In the genomic region with DNA sequence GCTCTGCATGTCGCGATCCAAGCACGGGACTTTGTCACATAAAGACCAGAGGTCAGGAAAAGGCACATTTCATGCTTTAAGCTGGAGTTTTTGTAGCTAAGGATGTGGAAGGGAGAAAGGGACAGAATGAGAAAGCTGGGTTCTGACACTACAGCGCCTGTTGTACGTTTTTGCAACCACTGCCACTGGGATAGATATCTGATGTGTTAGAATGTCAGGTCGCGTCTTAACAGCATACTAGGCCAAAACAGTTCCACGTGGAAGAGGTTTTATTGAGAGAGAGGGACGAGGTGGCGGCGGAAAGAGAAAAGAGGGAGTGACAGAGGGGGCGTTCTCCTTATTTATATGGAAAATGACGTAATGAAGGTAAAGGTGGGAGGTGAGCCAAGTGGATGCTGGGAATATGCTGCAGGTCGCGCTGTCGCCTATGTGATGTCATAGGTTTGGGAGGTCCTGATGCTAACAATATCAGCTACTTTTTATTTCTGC, we compare ENCODE assay signal across 9 mouse cellular contexts. TPM values are rescaled to one million over a fixed set of nuclear protein-coding genes. Genes with fewer than 3 reads are reported as not detected.
A peak's percentile ranks its signal among the peaks of the same experiment; 100 is the strongest.
DNase-seq lines count a peak whose midpoint lies in the region; ATAC-seq and TF ChIP-seq lines count a peak whose summit lies in the region.
"Had no signal": no experiment of that assay in that cellular context is flagged by ENCODE, and none has a peak within 500 bp of the region (broad histone marks: within the 10 kb centered on the region; RNA-seq: fewer than 3 reads in every experiment).

No protein-coding gene starts in this region.

- no peaks in the 10 kb centered on the region for H3K9me3 ChIP-seq in CH12.LX (replicated peaks; ENCODE audit: low read length)
- H3K9me3 ChIP-seq in intestine, embryonic 14.5 days (ENCODE audit: control insufficient read depth, low read length): no peaks in the 10 kb centered on the region

- TF ChIP-seq EP300 in CH12.LX (IDR thresholded peaks at IDR 0.05; ENCODE audit: low read length): no peak

- peak overlapping the region; percentile 62 for H3K9ac ChIP-seq in CH12.LX (ENCODE audit: insufficient read depth, low read depth)
- H3K9ac ChIP-seq in intestine, embryonic 14.5 days (ENCODE audit: low read length): peak overlapping the region; percentile 73

- H3K4me3 ChIP-seq in CH12.LX (replicated peaks in 1 of 3; ENCODE audit: low read depth in 2 of 3, low read length in 2 of 3, poor library complexity in 1 of 3) (peak overlapping the region; percentile 63 to 86 (median 82)), macrophage (ENCODE audit: inconsistent target) (peak overlapping the region; percentile 40)
- H3K4me3 ChIP-seq in intestine, embryonic 14.5 days (ENCODE audit: low read depth, low read length): peak overlapping the region; percentile 66

- dilution Hi-C loops in CH12.LX (cut with MboI; ENCODE audit: extremely low pct_ligation_motif_present, extremely low pct_unique_long_range_greater_than_20kb, low sequenced_read_pairs): no loop called here

- no peak for TF ChIP-seq POLR2A in CH12.LX (IDR thresholded peaks at IDR 0.05; ENCODE audit: low read depth, low read length)

- H3K79me2 ChIP-seq in CH12.LX (replicated peaks; ENCODE audit: control insufficient read depth, extremely low read depth, insufficient read depth, poor library complexity, severe bottlenecking) (no peaks in the 10 kb centered on the region), macrophage (ENCODE audit: inconsistent target) (no peaks in the 10 kb centered on the region)

- H3K27me3 ChIP-seq in CH12.LX (replicated peaks): no peaks in the 10 kb centered on the region
- no peaks in the 10 kb centered on the region for H3K27me3 ChIP-seq in intestine, embryonic 14.5 days (replicated peaks; ENCODE audit: control insufficient read depth, insufficient read depth, low read length)
- H3K27me3 ChIP-seq: Patski had no signal

- no peak for TF ChIP-seq RAD21 in CH12.LX (IDR thresholded peaks at IDR 0.05; ENCODE audit: low read depth, low read length)

- WGBS in intestine, embryonic 14.5 days: 6% methylated on average over 16 of the region's 16 CpGs
- WGBS in macrophage (ENCODE audit: missing documents): 38% methylated on average over 16 of the region's 16 CpGs

- peaks cover 0 to 16% of the 10 kb centered on the region in 2 experiments for H3K36me3 ChIP-seq in CH12.LX (replicated peaks in 1 of 2; ENCODE audit: control insufficient read depth in 1 of 2, insufficient read depth in 1 of 2, low read length in 1 of 2)
- H3K36me3 ChIP-seq in intestine, embryonic 14.5 days (ENCODE audit: control insufficient read depth, insufficient read depth, low read length): no peaks in the 10 kb centered on the region
- H3K36me3 ChIP-seq in macrophage (ENCODE audit: inconsistent target): no peaks in the 10 kb centered on the region

- in situ Hi-C loops in CH12.LX (cut with MboI; ENCODE audit: low pct_ligation_motif_present, low pct_unique_long_range_greater_than_20kb, low sequenced_read_pairs): loop anchor here (10.0 kb wide), 1 partner anchor 160 kb away; no protein-coding TSS in a partner anchor

- no peak for TF ChIP-seq CTCF in CH12.LX (conservative IDR thresholded peaks at IDR 0.05 in 1 of 2, IDR thresholded peaks at IDR 0.05 in 1 of 2; ENCODE audit: low read depth in 2 of 2, low read length in 2 of 2)

- peak overlapping the region; percentile 66 for H3K4me2 ChIP-seq in CH12.LX (ENCODE audit: insufficient read depth, low read depth, poor library complexity, severe bottlenecking)
- peak overlapping the region; percentile 95 for H3K4me2 ChIP-seq in intestine, embryonic 14.5 days (ENCODE audit: low read length)

- no peak for ATAC-seq in intestine, embryonic 14.5 days (replicated peaks; ENCODE audit: low FRiP score, low TSS enrichment, low read depth)

- DNase-seq in frontal cortex, postnatal 36 days (ENCODE audit: low spot score in 2 of 2): peak; percentile 17 to 54
- no peak for DNase-seq in frontal cortex, postnatal 10 days (ENCODE audit: low spot score in 2 of 2)
- peak; percentile 23 for DNase-seq in CH12.LX (ENCODE audit: extremely low read depth)
- peak; percentile 53 for DNase-seq in embryo, embryonic 11 days
- DNase-seq in intestine, embryonic 14.5 days (ENCODE audit: low spot score): peak; percentile 71
- peak; percentile 40 for DNase-seq in yolk sac, embryonic 10.5 days (ENCODE audit: low spot score)
- no peak for DNase-seq in urinary bladder, adult 18-20 months (ENCODE audit: low spot score in 2 of 2)

- H3K4me1 ChIP-seq in CH12.LX (ENCODE audit: control insufficient read depth in 1 of 2, insufficient read depth in 2 of 2): peaks cover 4 to 24% of the 10 kb centered on the region in 2 experiments
- peaks cover 18% of the 10 kb centered on the region for H3K4me1 ChIP-seq in intestine, embryonic 14.5 days (replicated peaks; ENCODE audit: control insufficient read depth, insufficient read depth, low read length)

- H3K27ac ChIP-seq in CH12.LX (ENCODE audit: insufficient read depth, low read depth): no peak overlapping the region
- H3K27ac ChIP-seq in intestine, embryonic 14.5 days (ENCODE audit: low read depth): peak overlapping the region; percentile 92
- H3K27ac ChIP-seq in macrophage: peak overlapping the region; percentile 66; the same call in 1 of the 2 replicates

TF ChIP-seq in CH12.LX, 34 proteins besides CTCF, POLR2A, EP300 and RAD21:
- TF ChIP-seq USF1 (IDR thresholded peaks at IDR 0.05; ENCODE audit: low read depth, low read length) (no peak), POLR2AphosphoS2 (IDR thresholded peaks at IDR 0.05; ENCODE audit: low read depth, low read length) (no peak), BHLHE40 (IDR thresholded peaks at IDR 0.05; ENCODE audit: low read depth, low read length) (no peak), TBP (conservative IDR thresholded peaks at IDR 0.05; ENCODE audit: low read depth, low read length) (no peak), SMC3 (IDR thresholded peaks at IDR 0.05; ENCODE audit: low read depth, low read length) (no peak), ZNF384 (IDR thresholded peaks at IDR 0.05; ENCODE audit: low read depth, low read length) (no peak), MAX (IDR thresholded peaks at IDR 0.05; ENCODE audit: low read length) (no peak), ZMIZ1 (IDR thresholded peaks at IDR 0.05; ENCODE audit: low read depth, low read length) (no peak), MAFK (IDR thresholded peaks at IDR 0.05; ENCODE audit: insufficient replicate concordance, low read length) (no peak), SIN3A (IDR thresholded peaks at IDR 0.05; ENCODE audit: low read length) (no peak), ZKSCAN1 (IDR thresholded peaks at IDR 0.05; ENCODE audit: borderline replicate concordance, low read depth, low read length) (no peak), IRF4 (IDR thresholded peaks at IDR 0.05; ENCODE audit: low read depth, low read length) (no peak), NRF1 (IDR thresholded peaks at IDR 0.05; ENCODE audit: low read depth, low read length) (no peak), JUN (IDR thresholded peaks at IDR 0.05; ENCODE audit: insufficient read depth, low read depth, low read length) (no peak), HCFC1 (IDR thresholded peaks at IDR 0.05; ENCODE audit: low read depth, low read length) (no peak), JUND (conservative IDR thresholded peaks at IDR 0.05; ENCODE audit: low read depth, low read length) (no peak)

RNA-seq across cellular contexts. Expression of a gene that starts 0.7 kb away (rescaled TPM):
- total RNA-seq in CH12.LX (2012; rRNA removed) (20.2 and 21.8 TPM in 2 replicates), CH12.LX (2014; rRNA removed) (23.0 and 29.7 TPM in 2 replicates)
- polyA plus RNA-seq in CH12.LX (2012; ENCODE audit: insufficient read length, low read depth) (24.6 and 32.6 TPM in 2 replicates), macrophage (2018) (1.0 to 4.7 TPM (median 2.2 TPM) in 3 replicates)
- 13.0 and 13.4 TPM in 2 replicates for polyA plus RNA-seq in intestine, embryonic 14.5 days (2014; fragmentation: Nextera tagmentation; extraction: Ambion mirVana)
- total RNA-seq in macrophage (2018; cell fraction: chromatin; rRNA removed): 10 to 100 TPM in 19 of 26 experiments, 1 to 10 TPM in 7; 5.5 to 49.6 (median 16.9) TPM
- 1 to 10 TPM in 25 of 26 experiments, under 1 TPM in 1; 0.86 to 4.8 (median 2.1) TPM for total RNA-seq in macrophage (2018; cell fraction: cytosol; rRNA removed)
- total RNA-seq in macrophage (2018; cell fraction: nucleus; rRNA removed): 10 to 100 TPM in 12 of 26 experiments, 1 to 10 TPM in 14; 2.1 to 20.8 (median 8.7) TPM

RNA-seq across cellular contexts. Expression of a gene that starts 1.1 kb away (rescaled TPM):
- total RNA-seq in CH12.LX (2012; rRNA removed) (8.1 and 8.9 TPM in 2 replicates), CH12.LX (2014; rRNA removed) (1.1 and 1.5 TPM in 2 replicates)
- polyA plus RNA-seq in CH12.LX (2012; ENCODE audit: insufficient read length, low read depth) (1.6 and 1.7 TPM in 2 replicates), macrophage (2018) (30.7 to 39.9 TPM (median 32.2 TPM) in 3 replicates)
- 84.7 and 92.5 TPM in 2 replicates for polyA plus RNA-seq in intestine, embryonic 14.5 days (2014; fragmentation: Nextera tagmentation; extraction: Ambion mirVana)
- total RNA-seq in macrophage (2018; cell fraction: chromatin; rRNA removed): 10 to 100 TPM in 4 of 26 experiments, 1 to 10 TPM in 22; 1.8 to 15.4 (median 3.6) TPM
- 10 to 100 TPM; 21.5 to 39.6 (median 29.2) TPM for total RNA-seq in macrophage (2018; cell fraction: cytosol; rRNA removed)
- total RNA-seq in macrophage (2018; cell fraction: nucleus; rRNA removed): 10 to 100 TPM in 10 of 26 experiments, 1 to 10 TPM in 16; 5.2 to 21.9 (median 7.3) TPM

RNA-seq across cellular contexts. Expression of a gene that starts 23.4 kb away (rescaled TPM):
- total RNA-seq in CH12.LX (2012; rRNA removed) (not detected in 2 replicates), CH12.LX (2014; rRNA removed) (not detected in 2 replicates)
- polyA plus RNA-seq in CH12.LX (2012; ENCODE audit: insufficient read length, low read depth) (not detected in 2 replicates), macrophage (2018) (not detected in 3 replicates)
- polyA plus RNA-seq in intestine, embryonic 14.5 days (2014; fragmentation: Nextera tagmentation; extraction: Ambion mirVana): 0.19 TPM in 1 of 2 replicates, not detected in the other
- total RNA-seq in macrophage (2018; cell fraction: chromatin; rRNA removed): not detected
- not detected for total RNA-seq in macrophage (2018; cell fraction: cytosol; rRNA removed)
- total RNA-seq in macrophage (2018; cell fraction: nucleus; rRNA removed): not detected

Comparison
In these comparisons a context has a peak if more than half of its experiments do, and no peak if none do; other contexts are left out.
1. DNase-seq: peak in frontal cortex, postnatal 36 days (2 of 2), CH12.LX (single experiment), embryo, embryonic 11 days (single experiment), intestine, embryonic 14.5 days (single experiment) and yolk sac, embryonic 10.5 days (single experiment); none in frontal cortex, postnatal 10 days (0 of 2) and urinary bladder, adult 18-20 months (0 of 2).
2. RNA of a gene that starts 1.1 kb away (polyA plus RNA-seq): 84.7 to 92.5 TPM in intestine, embryonic 14.5 days and 30.7 to 39.9 TPM in macrophage; 1.6 to 1.7 TPM in CH12.LX; every median in the first group is over 10 times any median in the second.
3. Peak in every context shown above with its lines, with median percentiles within 50 percentile points of each other: H3K4me3 ChIP-seq.